Mouse (Mus musculus): ENCODE results near the gene Rgs6. TPM values are rescaled to one million over a fixed set of nuclear protein-coding genes. Genes with fewer than 3 reads are reported as not detected.

Rgs6 gene
- total and polyA plus RNA-seq, 3 experiments, result not detected

DNA sequence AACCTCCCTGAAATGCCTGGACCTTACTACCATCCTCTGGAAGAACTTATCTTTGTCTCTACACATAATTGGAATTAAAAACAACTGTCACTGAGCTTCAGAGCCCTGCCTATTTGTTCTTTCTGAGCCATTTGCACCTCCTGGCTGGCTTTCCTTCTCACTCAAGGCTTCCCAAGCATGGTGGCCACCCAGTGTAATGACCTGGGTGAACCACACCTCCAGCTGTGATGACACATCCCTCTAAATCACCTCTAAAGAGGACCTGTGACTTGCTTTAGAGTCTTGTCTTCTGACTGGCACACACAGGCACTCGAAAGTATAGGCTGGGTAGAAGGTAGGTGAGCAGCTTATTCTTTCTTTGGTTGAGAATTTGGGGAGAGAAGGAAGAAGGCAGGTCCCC, 509.7 kb downstream of the Rgs6 start:
- Histone ChIP-seq H3K27me3 (replicated peaks) (no peaks in the 10 kb centered on the region), H3K4me3 (replicated peaks in 1 of 3; ENCODE audit: low read depth in 2 of 3, low read length in 2 of 3, poor library complexity in 1 of 3) (no peak overlapping the region), H3K9me3 (replicated peaks; ENCODE audit: low read length) (no peaks in the 10 kb centered on the region), H3K4me1 (ENCODE audit: control insufficient read depth in 1 of 2, insufficient read depth in 2 of 2) (peaks cover 8 to 28% of the 10 kb centered on the region in 2 experiments; a peak in 3 of 4 replicates), H3K27ac (ENCODE audit: insufficient read depth, low read depth) (no peak overlapping the region), H3K4me2 (ENCODE audit: insufficient read depth, low read depth, poor library complexity, severe bottlenecking) (no peak overlapping the region), H3K79me2 (replicated peaks; ENCODE audit: control insufficient read depth, extremely low read depth, insufficient read depth, poor library complexity, severe bottlenecking) (no peaks in the 10 kb centered on the region), H3K9ac (ENCODE audit: insufficient read depth, low read depth) (no peak overlapping the region), H3K36me3 (replicated peaks in 1 of 2; ENCODE audit: control insufficient read depth in 1 of 2, insufficient read depth in 1 of 2, low read length in 1 of 2) (no peaks in the 10 kb centered on the region)
- DNase-seq (ENCODE audit: extremely low read depth), result no peak
- in situ Hi-C loops (cut with MboI; ENCODE audit: low pct_ligation_motif_present, low pct_unique_long_range_greater_than_20kb, low sequenced_read_pairs) (no loop called here), dilution Hi-C loops (cut with MboI; ENCODE audit: extremely low pct_ligation_motif_present, extremely low pct_unique_long_range_greater_than_20kb, low sequenced_read_pairs) (no loop called here)
- TF ChIP-seq MAFK (IDR thresholded peaks at IDR 0.05; ENCODE audit: insufficient replicate concordance, low read length), result no peak
- TF ChIP-seq IRF4 (IDR thresholded peaks at IDR 0.05; ENCODE audit: low read depth, low read length), result no peak
- TF ChIP-seq ZNF384 (IDR thresholded peaks at IDR 0.05; ENCODE audit: low read depth, low read length), result no peak
- TF ChIP-seq POLR2A (IDR thresholded peaks at IDR 0.05; ENCODE audit: low read depth, low read length), result no peak
- no peak for TF ChIP-seq ZKSCAN1 (IDR thresholded peaks at IDR 0.05; ENCODE audit: borderline replicate concordance, low read depth, low read length)
- no peak for TF ChIP-seq MAX (IDR thresholded peaks at IDR 0.05; ENCODE audit: low read length)
- no peak for TF ChIP-seq GABPA (IDR thresholded peaks at IDR 0.05; ENCODE audit: insufficient replicate concordance, low read depth, low read length)
- no peak for TF ChIP-seq KAT2A (IDR thresholded peaks at IDR 0.05; ENCODE audit: insufficient replicate concordance, low read length)
- TF ChIP-seq JUND (conservative IDR thresholded peaks at IDR 0.05; ENCODE audit: low read depth, low read length), result no peak
- TF ChIP-seq MAZ (IDR thresholded peaks at IDR 0.05; ENCODE audit: low read depth, low read length), result no peak
- TF ChIP-seq RAD21 (IDR thresholded peaks at IDR 0.05; ENCODE audit: low read depth, low read length), result no peak
- no peak for TF ChIP-seq RCOR1 (conservative IDR thresholded peaks at IDR 0.05; ENCODE audit: low read depth, low read length)

GRCm38 (mm10) chr12:83098646-83099371, 510.7 kb downstream of the Rgs6 start:
- H3K4me3 ChIP-seq (replicated peaks in 1 of 3; ENCODE audit: low read depth in 2 of 3, low read length in 2 of 3, poor library complexity in 1 of 3), result no peak overlapping the region
- no peak for DNase-seq (ENCODE audit: extremely low read depth)
- no peaks in the 10 kb centered on the region for H3K9me3 ChIP-seq (replicated peaks; ENCODE audit: low read length)
- dilution Hi-C loops (cut with MboI; ENCODE audit: extremely low pct_ligation_motif_present, extremely low pct_unique_long_range_greater_than_20kb, low sequenced_read_pairs), result no loop called here
- in situ Hi-C loops (cut with MboI; ENCODE audit: low pct_ligation_motif_present, low pct_unique_long_range_greater_than_20kb, low sequenced_read_pairs), result no loop called here
- peaks cover 8 to 28% of the 10 kb centered on the region in 2 experiments; a peak in 3 of 4 replicates for H3K4me1 ChIP-seq (ENCODE audit: control insufficient read depth in 1 of 2, insufficient read depth in 2 of 2)
- H3K27me3 ChIP-seq (replicated peaks), result no peaks in the 10 kb centered on the region
- no peak for TF ChIP-seq GABPA (IDR thresholded peaks at IDR 0.05; ENCODE audit: insufficient replicate concordance, low read depth, low read length)
- no peak for TF ChIP-seq RCOR1 (conservative IDR thresholded peaks at IDR 0.05; ENCODE audit: low read depth, low read length)
- TF ChIP-seq JUND (conservative IDR thresholded peaks at IDR 0.05; ENCODE audit: low read depth, low read length), result no peak
- TF ChIP-seq E2F4 (IDR thresholded peaks at IDR 0.05; ENCODE audit: insufficient replicate concordance, low read depth, low read length), result no peak
- TF ChIP-seq SIN3A (IDR thresholded peaks at IDR 0.05; ENCODE audit: low read length), result no peak
- no peak for TF ChIP-seq KAT2A (IDR thresholded peaks at IDR 0.05; ENCODE audit: insufficient replicate concordance, low read length)
- TF ChIP-seq ELF1 (IDR thresholded peaks at IDR 0.05; ENCODE audit: low read depth, low read length), result no peak
- TF ChIP-seq EP300 (IDR thresholded peaks at IDR 0.05; ENCODE audit: low read length), result no peak
- no peak for TF ChIP-seq USF2 (conservative IDR thresholded peaks at IDR 0.05; ENCODE audit: low read depth, low read length)
- no peak for TF ChIP-seq UBTF (IDR thresholded peaks at IDR 0.05; ENCODE audit: low read depth, low read length)
- TF ChIP-seq POLR2AphosphoS2 (IDR thresholded peaks at IDR 0.05; ENCODE audit: low read depth, low read length), result no peak
- TF ChIP-seq POLR2A (IDR thresholded peaks at IDR 0.05; ENCODE audit: low read depth, low read length), result no peak
- no peak for TF ChIP-seq MYC (IDR thresholded peaks at IDR 0.05; ENCODE audit: low read depth, low read length)
- no peak for TF ChIP-seq MAFK (IDR thresholded peaks at IDR 0.05; ENCODE audit: insufficient replicate concordance, low read length)
- no peaks in the 10 kb centered on the region for H3K36me3 ChIP-seq (replicated peaks in 1 of 2; ENCODE audit: control insufficient read depth in 1 of 2, insufficient read depth in 1 of 2, low read length in 1 of 2)
- H3K4me2 ChIP-seq (ENCODE audit: insufficient read depth, low read depth, poor library complexity, severe bottlenecking), result no peak overlapping the region
- no peak overlapping the region for H3K27ac ChIP-seq (ENCODE audit: insufficient read depth, low read depth)
- no peak overlapping the region for H3K9ac ChIP-seq (ENCODE audit: insufficient read depth, low read depth)
- no peaks in the 10 kb centered on the region for H3K79me2 ChIP-seq (replicated peaks; ENCODE audit: control insufficient read depth, extremely low read depth, insufficient read depth, poor library complexity, severe bottlenecking)
